Mouse (Mus musculus): ENCODE measurements around the gene Eepd1.

DNA sequence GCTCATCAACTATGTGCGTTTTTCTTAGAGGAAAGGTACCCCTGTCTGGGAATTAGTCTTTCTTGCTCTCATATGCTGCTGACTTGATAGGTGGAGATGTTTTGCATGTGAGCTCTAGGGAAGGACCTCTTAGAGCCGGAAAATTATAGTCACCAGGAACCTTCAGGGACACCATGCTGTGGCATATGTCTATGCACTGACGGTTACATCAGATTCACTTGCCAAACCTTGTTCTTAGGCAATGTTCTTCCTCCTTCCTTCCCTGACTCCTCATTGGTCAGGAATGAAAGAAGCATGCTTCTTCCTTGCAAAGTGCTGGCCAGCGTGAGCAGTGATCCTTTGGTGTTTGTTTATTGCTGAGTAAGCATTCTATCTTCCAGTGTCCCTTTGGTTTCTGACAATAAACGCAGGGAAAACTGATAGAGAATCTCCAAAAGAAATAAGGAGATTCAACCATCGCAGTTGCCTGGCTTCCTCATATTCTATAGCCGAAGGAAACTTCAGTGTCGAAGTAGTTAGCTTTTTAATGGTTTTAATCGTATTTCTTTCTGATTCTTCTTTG lies 5.0 kb downstream of the Eepd1 start:
- TF ChIP-seq CTCF (IDR thresholded peaks at IDR 0.05; ENCODE audit: low read depth) (no peak), EP300 (IDR thresholded peaks at IDR 0.05; ENCODE audit: low read depth) (no peak)
